Mouse (Mus musculus): ENCODE data around the gene Eps8l3. TPM values are rescaled to one million over a fixed set of nuclear protein-coding genes. Genes with fewer than 3 reads are reported as not detected.
A peak's percentile ranks its signal among the peaks of the same experiment; 100 is the strongest.

Gene Eps8l3
- total and polyA plus RNA-seq, 3 experiments = 0.12 TPM; not detected in 2

- H3K27me3 ChIP-seq (ENCODE audit: control insufficient read depth in 1 of 2, insufficient read depth in 2 of 2, low read length in 2 of 2) = peaks cover 0 to 1% of the 10 kb centered on the region in 2 experiments
- H3K27ac ChIP-seq (ENCODE audit: control insufficient read depth, low read depth, low read length) = no peak within 1 kb of the TSS
- peaks cover 2 to 12% of the 10 kb centered on the region in 2 experiments; a peak in 2 of 4 replicates for H3K4me1 ChIP-seq (ENCODE audit: control insufficient read depth in 1 of 2, insufficient read depth in 2 of 2, low read length in 2 of 2)
- H3K9ac ChIP-seq (ENCODE audit: control insufficient read depth, low read depth, low read length, poor library complexity, severe bottlenecking) = 0 out of 2 replicates have a peak within 1 kb of the TSS, but pooled peaks have one; percentile 28
- peak within 1 kb of the TSS; percentile 40 to 49 for H3K4me3 ChIP-seq (ENCODE audit: control insufficient read depth in 1 of 2, insufficient read depth in 1 of 2, low read depth in 2 of 2, low read length in 2 of 2)
- peaks cover 0 to 4% of the 10 kb centered on the region in 2 experiments; a peak in 2 of 4 replicates for H3K36me3 ChIP-seq (ENCODE audit: control insufficient read depth in 1 of 2, insufficient read depth in 2 of 2, low read length in 2 of 2)
- no peaks in the 10 kb centered on the region for H3K9me3 ChIP-seq (replicated peaks; ENCODE audit: insufficient read depth, low read length)
- H3K79me2 ChIP-seq (ENCODE audit: control insufficient read depth, insufficient read depth, low read length, poor library complexity) = no peaks in the 10 kb centered on the region
- DNase-seq (ENCODE audit: low read depth, low spot score) = peak; percentile 96
- no peak for TF ChIP-seq MYB (IDR thresholded peaks at IDR 0.05; ENCODE audit: low read depth, low read length)
- peak; percentile 31 for TF ChIP-seq RAD21 (IDR thresholded peaks at IDR 0.05; ENCODE audit: low read depth, low read length)
- TF ChIP-seq HCFC1 (IDR thresholded peaks at IDR 0.05; ENCODE audit: low read depth, low read length) = peak; percentile 32; the same call in 1 of the 2 replicates
- TF ChIP-seq USF1 (IDR thresholded peaks at IDR 0.05; ENCODE audit: low read depth, low read length) = no peak
- peak; percentile 20; the same call in 1 of the 2 replicates for TF ChIP-seq ELF1 (IDR thresholded peaks at IDR 0.05; ENCODE audit: low read depth, low read length)
- 0 out of 2 replicates have a peak, but pooled peaks have one; percentile 12 for TF ChIP-seq TBP (IDR thresholded peaks at IDR 0.05; ENCODE audit: low read depth, low read length)
- TF ChIP-seq USF2 (IDR thresholded peaks at IDR 0.05; ENCODE audit: borderline replicate concordance in 1 of 2, insufficient read depth in 1 of 2, low read depth in 1 of 2, low read length in 2 of 2) = no peak
- TF ChIP-seq SIN3A (IDR thresholded peaks at IDR 0.05; ENCODE audit: low read length) = peak; percentile 50
- TF ChIP-seq ETS1 (IDR thresholded peaks at IDR 0.05; ENCODE audit: low read depth, low read length) = peak; percentile 16; the same call in 1 of the 2 replicates
- TF ChIP-seq RCOR1 (IDR thresholded peaks at IDR 0.05; ENCODE audit: low read depth, low read length) = peak; percentile 18; the same call in 1 of the 2 replicates
- TF ChIP-seq CTCF (IDR thresholded peaks at IDR 0.05 in 2 of 3, conservative IDR thresholded peaks at IDR 0.05 in 1 of 3; ENCODE audit: control insufficient read depth in 1 of 3, insufficient read depth in 1 of 3, low read depth in 2 of 3, low read length in 3 of 3, poor library complexity in 1 of 3, severe bottlenecking in 1 of 3) = peak in 2 of 3 experiments; percentile 10 to 48; a peak in 2 of 6 replicates
- TF ChIP-seq SMC3 (IDR thresholded peaks at IDR 0.05; ENCODE audit: low read depth, low read length) = peak; percentile 28
Measured at GRCm38 (mm10) chr3:107931670-107932069, 54.6 kb downstream of the Eps8l3 start, which contains the start of gene Gstm7. TSS of gene Gstm7 (minus strand) at chr3:107931817.

DNA sequence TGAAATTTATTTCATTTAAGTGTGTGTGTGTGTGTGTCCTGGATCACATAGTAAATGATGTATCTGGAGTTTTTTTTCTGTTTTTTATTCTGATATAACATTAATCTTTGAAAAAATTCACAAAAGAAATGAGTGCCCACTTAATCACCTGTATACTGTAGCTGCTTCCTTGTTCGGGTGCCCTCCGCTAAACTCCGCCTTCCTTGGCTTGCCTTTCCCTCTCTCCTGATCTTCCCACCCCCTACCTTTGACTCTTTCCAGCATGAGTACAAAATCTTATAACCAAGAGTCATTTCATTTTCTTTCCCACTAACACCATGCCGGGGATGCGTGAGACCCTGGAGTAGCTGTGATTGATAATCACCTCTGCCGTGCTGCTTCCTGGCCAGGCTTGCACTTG lies 55.1 kb downstream of the Eps8l3 start:
- Histone ChIP-seq H3K27me3 (ENCODE audit: control insufficient read depth in 1 of 2, insufficient read depth in 2 of 2, low read length in 2 of 2) (peaks cover 0 to 1% of the 10 kb centered on the region in 2 experiments), H3K4me1 (ENCODE audit: control insufficient read depth in 1 of 2, insufficient read depth in 2 of 2, low read length in 2 of 2) (peaks cover 2 to 12% of the 10 kb centered on the region in 2 experiments; a peak in 2 of 4 replicates), H3K79me2 (ENCODE audit: control insufficient read depth, insufficient read depth, low read length, poor library complexity) (no peaks in the 10 kb centered on the region), H3K9ac (ENCODE audit: control insufficient read depth, low read depth, low read length, poor library complexity, severe bottlenecking) (no peak overlapping the region), H3K27ac (ENCODE audit: control insufficient read depth, low read depth, low read length) (no peak overlapping the region), H3K36me3 (ENCODE audit: control insufficient read depth in 1 of 2, insufficient read depth in 2 of 2, low read length in 2 of 2) (peaks cover 0 to 4% of the 10 kb centered on the region in 2 experiments; a peak in 2 of 4 replicates), H3K9me3 (replicated peaks; ENCODE audit: insufficient read depth, low read length) (no peaks in the 10 kb centered on the region), H3K4me3 (ENCODE audit: control insufficient read depth in 1 of 2, insufficient read depth in 1 of 2, low read depth in 2 of 2, low read length in 2 of 2) (0 out of 4 replicates have a peak overlapping the region, but pooled peaks of 1 of the 2 experiments have one; percentile 2)
- DNase-seq (ENCODE audit: low read depth, low spot score) = no peak
- TF ChIP-seq RCOR1 (IDR thresholded peaks at IDR 0.05; ENCODE audit: low read depth, low read length) = 0 out of 2 replicates have a peak, but pooled peaks have one; percentile 2
- TF ChIP-seq USF2 (IDR thresholded peaks at IDR 0.05; ENCODE audit: borderline replicate concordance in 1 of 2, insufficient read depth in 1 of 2, low read depth in 1 of 2, low read length in 2 of 2) = no peak

DNA sequence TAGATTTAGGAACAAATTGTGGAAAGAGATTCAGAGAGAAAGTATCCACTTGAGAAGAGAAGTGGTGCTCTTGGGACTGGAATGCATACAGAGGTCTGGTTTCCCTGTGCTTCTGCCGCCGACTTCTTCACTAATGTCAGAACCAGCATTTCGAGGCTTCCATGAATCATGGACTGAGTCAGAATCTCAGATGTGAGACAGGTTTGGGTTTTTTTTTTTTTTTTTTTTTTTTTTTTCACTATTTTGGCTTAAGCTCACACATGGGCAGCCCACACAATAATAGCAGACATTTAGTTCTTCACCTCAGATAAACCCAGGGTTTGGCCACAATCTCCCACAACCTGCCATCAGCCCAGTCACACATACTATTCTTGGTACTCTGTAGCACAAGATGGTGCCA lies 58.2 kb downstream of the Eps8l3 start:
- peaks cover 0 to 4% of the 10 kb centered on the region in 2 experiments; a peak in 2 of 4 replicates for H3K36me3 ChIP-seq (ENCODE audit: control insufficient read depth in 1 of 2, insufficient read depth in 2 of 2, low read length in 2 of 2)
- no peaks in the 10 kb centered on the region for H3K9me3 ChIP-seq (replicated peaks; ENCODE audit: insufficient read depth, low read length)
- peaks cover 2 to 12% of the 10 kb centered on the region in 2 experiments; a peak in 2 of 4 replicates for H3K4me1 ChIP-seq (ENCODE audit: control insufficient read depth in 1 of 2, insufficient read depth in 2 of 2, low read length in 2 of 2)
- DNase-seq (ENCODE audit: low read depth, low spot score) = no peak
- H3K4me3 ChIP-seq (ENCODE audit: control insufficient read depth in 1 of 2, insufficient read depth in 1 of 2, low read depth in 2 of 2, low read length in 2 of 2) = no peak overlapping the region
- H3K27me3 ChIP-seq (ENCODE audit: control insufficient read depth in 1 of 2, insufficient read depth in 2 of 2, low read length in 2 of 2) = peaks cover 0 to 1% of the 10 kb centered on the region in 2 experiments; a peak in 2 of 4 replicates
- H3K79me2 ChIP-seq (ENCODE audit: control insufficient read depth, insufficient read depth, low read length, poor library complexity) = no peaks in the 10 kb centered on the region
- no peak overlapping the region for H3K27ac ChIP-seq (ENCODE audit: control insufficient read depth, low read depth, low read length)
- H3K9ac ChIP-seq (ENCODE audit: control insufficient read depth, low read depth, low read length, poor library complexity, severe bottlenecking) = no peak overlapping the region
- no peak for TF ChIP-seq ZMIZ1 (IDR thresholded peaks at IDR 0.05; ENCODE audit: low read depth, low read length)
- no peak for TF ChIP-seq TAL1 (IDR thresholded peaks at IDR 0.05; ENCODE audit: low read length)
- no peak for TF ChIP-seq RCOR1 (IDR thresholded peaks at IDR 0.05; ENCODE audit: low read depth, low read length)
- TF ChIP-seq RAD21 (IDR thresholded peaks at IDR 0.05; ENCODE audit: low read depth, low read length) = no peak
- TF ChIP-seq E2F4 (IDR thresholded peaks at IDR 0.05; ENCODE audit: borderline replicate concordance, low read depth, low read length) = no peak
- no peak for TF ChIP-seq SMC3 (IDR thresholded peaks at IDR 0.05; ENCODE audit: low read depth, low read length)
- no peak for TF ChIP-seq CTCF (IDR thresholded peaks at IDR 0.05 in 2 of 3, conservative IDR thresholded peaks at IDR 0.05 in 1 of 3; ENCODE audit: control insufficient read depth in 1 of 3, insufficient read depth in 1 of 3, low read depth in 2 of 3, low read length in 3 of 3, poor library complexity in 1 of 3, severe bottlenecking in 1 of 3)
- TF ChIP-seq POLR2AphosphoS5 (IDR thresholded peaks at IDR 0.05; ENCODE audit: borderline replicate concordance, low read depth, low read length) = no peak
- no peak for TF ChIP-seq GABPA (IDR thresholded peaks at IDR 0.05; ENCODE audit: low read depth, low read length)
- no peak for TF ChIP-seq MYC (IDR thresholded peaks at IDR 0.05; ENCODE audit: low read depth, low read length)
- no peak for TF ChIP-seq EP300 (IDR thresholded peaks at IDR 0.05; ENCODE audit: low read depth in 1 of 2, low read length in 2 of 2)
- no peak for TF ChIP-seq UBTF (IDR thresholded peaks at IDR 0.05; ENCODE audit: borderline replicate concordance, insufficient read depth, low read depth, low read length)
- TF ChIP-seq POLR2AphosphoS2 (IDR thresholded peaks at IDR 0.05; ENCODE audit: low read length) = no peak
- TF ChIP-seq USF1 (IDR thresholded peaks at IDR 0.05; ENCODE audit: low read depth, low read length) = no peak
- TF ChIP-seq KAT2A (conservative IDR thresholded peaks at IDR 0.05; ENCODE audit: low read depth, low read length) = no peak
- no peak for TF ChIP-seq ELF1 (IDR thresholded peaks at IDR 0.05; ENCODE audit: low read depth, low read length)
